Mouse (Mus musculus) MEL (cell line): Measurements from ENCODE around the gene Ctcf. TPM values are rescaled to one million over a fixed set of nuclear protein-coding genes. Genes with fewer than 3 reads are reported as not detected.

Experiments used
- DNase-seq: peaks from one replicate; pipeline ENCODE4 v3.0.0; 2011; ENCODE audit warnings: low read depth, low spot score
- H3K27ac ChIP-seq: 2 replicates; pipeline ENCODE4 v1.5.1; 2012; ENCODE audit warnings: low read depth, mild to moderate bottlenecking, control low read depth, low read length, moderate library complexity; ENCODE audit not compliant: control insufficient read depth
- H3K27me3 ChIP-seq, 2 experiments: fragments of 150-350 bp in 1 of 2; sonication (generic) in 1 of 2; 2 replicates each; pipeline ENCODE4 v1.6.1; 2012; ENCODE audit warnings: low read length in 2 of 2, mild to moderate bottlenecking in 2 of 2, improper control_type of control experiment in 1 of 2, moderate library complexity in 1 of 2; ENCODE audit not compliant: insufficient read depth in 2 of 2, control insufficient read depth in 1 of 2
- H3K36me3 ChIP-seq, 2 experiments: 2 replicates each; pipeline ENCODE4 v1.6.1; 2012 to 2014; ENCODE audit warnings: low read length in 2 of 2, improper control_type of control experiment in 1 of 2, inconsistent platforms in 1 of 2, mild to moderate bottlenecking in 1 of 2; ENCODE audit not compliant: insufficient read depth in 2 of 2, control insufficient read depth in 1 of 2
- H3K4me1 ChIP-seq, 2 experiments: fragments of 150-350 bp in 1 of 2; sonication (generic) in 1 of 2; 2 replicates each; pipeline ENCODE4 v1.6.1; 2012; ENCODE audit warnings: low read length in 2 of 2, improper control_type of control experiment in 1 of 2, mild to moderate bottlenecking in 1 of 2; ENCODE audit not compliant: insufficient read depth in 2 of 2, control insufficient read depth in 1 of 2
- H3K4me3 ChIP-seq, 2 experiments: fragments of 150-350 bp in 1 of 2; sonication (generic) in 1 of 2; 2 replicates each; pipeline ENCODE4 v1.5.1; 2012; ENCODE audit warnings: low read depth in 2 of 2, low read length in 2 of 2, mild to moderate bottlenecking in 2 of 2, moderate library complexity in 2 of 2, control low read depth in 1 of 2, improper control_type of control experiment in 1 of 2; ENCODE audit not compliant: control insufficient read depth in 1 of 2, insufficient read depth in 1 of 2
- H3K79me2 ChIP-seq: 2 replicates; pipeline ENCODE4 v1.6.1; 2012; ENCODE audit warnings: mild to moderate bottlenecking, low read length, moderate library complexity; ENCODE audit not compliant: control insufficient read depth, poor library complexity, insufficient read depth
- H3K9ac ChIP-seq: 2 replicates; pipeline ENCODE4 v1.6.1; 2012; ENCODE audit warnings: low read depth, mild to moderate bottlenecking, control low read depth, low read length, moderate library complexity; ENCODE audit not compliant: control insufficient read depth, poor library complexity, severe bottlenecking
- H3K9me3 ChIP-seq: fragments of 150-350 bp; sonication (generic); replicated peaks from 2 replicates; pipeline ENCODE4 v1.6.1; 2012; ENCODE audit warnings: mild to moderate bottlenecking, low read length, improper control_type of control experiment, moderate library complexity; ENCODE audit not compliant: insufficient read depth
- CHD1 ChIP-seq: IDR thresholded peaks from 2 replicates; pipeline ENCODE4 v1.6.1; 2012; ENCODE audit warnings: low read depth, mild to moderate bottlenecking, inconsistent platforms, low read length, improper control_type of control experiment
- E2F4 ChIP-seq: IDR thresholded peaks from 2 replicates; pipeline ENCODE4 v1.6.1; 2011; ENCODE audit warnings: low read depth, low read length, improper control_type of control experiment, borderline replicate concordance
- GABPA ChIP-seq: IDR thresholded peaks from 2 replicates; pipeline ENCODE4 v1.6.1; 2012; ENCODE audit warnings: low read depth, mild to moderate bottlenecking, inconsistent platforms, low read length, improper control_type of control experiment, moderate library complexity
- GATA1 ChIP-seq: IDR thresholded peaks from 2 replicates; pipeline ENCODE4 v1.6.1; 2011; ENCODE audit warnings: low read depth, low read length, improper control_type of control experiment
- JUND ChIP-seq: IDR thresholded peaks from 2 replicates; pipeline ENCODE4 v1.6.1; 2011; ENCODE audit warnings: low read depth, mild to moderate bottlenecking, improper control_type of control experiment, low read length
- MAFK ChIP-seq: IDR thresholded peaks from 2 replicates; pipeline ENCODE4 v1.6.1; 2011; ENCODE audit warnings: low read depth, mild to moderate bottlenecking, low read length, improper control_type of control experiment, borderline replicate concordance
- MEF2A ChIP-seq: IDR thresholded peaks from 2 replicates; pipeline ENCODE4 v1.6.1; 2014; ENCODE audit warnings: low read depth, mild to moderate bottlenecking, inconsistent platforms, low read length, improper control_type of control experiment; ENCODE audit not compliant: poor library complexity, insufficient replicate concordance, severe bottlenecking; ENCODE audit errors: extremely low read depth
- MYC ChIP-seq: IDR thresholded peaks from 2 replicates; pipeline ENCODE4 v1.6.1; 2011; ENCODE audit warnings: low read depth, mild to moderate bottlenecking, low read length, improper control_type of control experiment, moderate library complexity
- NELFE ChIP-seq: IDR thresholded peaks from 2 replicates; pipeline ENCODE4 v1.6.1; 2011; ENCODE audit warnings: low read depth, low read length, improper control_type of control experiment
- RCOR1 ChIP-seq: IDR thresholded peaks from 2 replicates; pipeline ENCODE4 v1.6.1; 2012; ENCODE audit warnings: low read depth, mild to moderate bottlenecking, inconsistent platforms, low read length, improper control_type of control experiment
- SIN3A ChIP-seq: IDR thresholded peaks from 2 replicates; pipeline ENCODE4 v1.6.1; 2012; ENCODE audit warnings: low read length, improper control_type of control experiment, inconsistent platforms
- SMC3 ChIP-seq: IDR thresholded peaks from 2 replicates; pipeline ENCODE4 v1.6.1; 2011; ENCODE audit warnings: low read depth, low read length, improper control_type of control experiment
- TAL1 ChIP-seq: IDR thresholded peaks from 2 replicates; pipeline ENCODE4 v1.6.1; 2012; ENCODE audit warnings: mild to moderate bottlenecking, inconsistent platforms, low read length, moderate library complexity, mixed read lengths
- USF1 ChIP-seq: IDR thresholded peaks from 2 replicates; pipeline ENCODE4 v1.6.1; 2014; ENCODE audit warnings: low read depth, mild to moderate bottlenecking, inconsistent platforms, low read length, improper control_type of control experiment, moderate library complexity
- USF2 ChIP-seq, 2 experiments: IDR thresholded peaks; 2 replicates each; pipeline ENCODE4 v1.6.1; 2011 to 2012; ENCODE audit warnings: improper control_type of control experiment in 2 of 2, low read length in 2 of 2, borderline replicate concordance in 1 of 2, inconsistent platforms in 1 of 2, low read depth in 1 of 2, mild to moderate bottlenecking in 1 of 2; ENCODE audit not compliant: insufficient read depth in 1 of 2
- ZKSCAN1 ChIP-seq: IDR thresholded peaks from 2 replicates; pipeline ENCODE4 v1.6.1; 2012; ENCODE audit warnings: low read depth, mild to moderate bottlenecking, inconsistent platforms, low read length, improper control_type of control experiment, moderate library complexity
- ZMIZ1 ChIP-seq: IDR thresholded peaks from 2 replicates; pipeline ENCODE4 v1.6.1; 2012; ENCODE audit warnings: low read depth, mild to moderate bottlenecking, inconsistent platforms, low read length, improper control_type of control experiment, moderate library complexity
- ZNF384 ChIP-seq: IDR thresholded peaks from 2 replicates; pipeline ENCODE4 v1.6.1; 2012; ENCODE audit warnings: low read depth, mild to moderate bottlenecking, inconsistent platforms, low read length, improper control_type of control experiment
- polyA plus RNA-seq, 2 experiments: library from polyadenylated mRNA; stranded (reverse) in 1 of 2; unstranded in 1 of 2; fragments of >175 nt in 1 of 2; fragments of >200 nt in 1 of 2; gene quantifications; 2 replicates each; pipeline versions ENCODE4 v1.2.1 to v1.2.4; 2012; ENCODE audit warnings: low replicate concordance in 2 of 2, low read depth in 1 of 2; ENCODE audit not compliant: insufficient read length in 2 of 2, insufficient read depth in 1 of 2, missing spikeins in 1 of 2
- total RNA-seq: library from RNA; depleted of rRNA; stranded (reverse); fragments of 300-350 nt; gene quantifications from 2 replicates; pipeline ENCODE4 v1.2.3, GENCODE M21; 2012

Ctcf gene
- total and polyA plus RNA-seq, 3 experiments, result 40.7 to 670 (median 87.1) TPM

GRCm38 (mm10) chr8:105698734-105699133, 62.4 kb downstream of the Ctcf start:
- H3K27ac ChIP-seq, result no peak overlapping the region
- no peaks in the 10 kb centered on the region for H3K27me3 ChIP-seq
- TF ChIP-seq GABPA, result no peak
- no peak for TF ChIP-seq ZNF384
- TF ChIP-seq MEF2A, result no peak
- peaks cover 3% of the 10 kb centered on the region; the same call in 1 of the 2 replicates for H3K79me2 ChIP-seq
- no peak overlapping the region for H3K9ac ChIP-seq
- DNase-seq, result no peak
- peaks cover 0 to 6% of the 10 kb centered on the region in 2 experiments; a peak in 3 of 4 replicates for H3K4me1 ChIP-seq
- H3K36me3 ChIP-seq, result no peaks in the 10 kb centered on the region; a peak in 3 of 4 replicates
- H3K4me3 ChIP-seq, result no peak overlapping the region
- no peaks in the 10 kb centered on the region for H3K9me3 ChIP-seq

- Histone ChIP-seq H3K36me3 (no peaks in the 10 kb centered on the region; a peak in 3 of 4 replicates), H3K9ac (peak overlapping the region; percentile 92)
Measured at GRCm38 (mm10) chr8:105699488-105700215, 63.3 kb downstream of the Ctcf start.

GRCm38 (mm10) chr8:105700566-105700965, 64.2 kb downstream of the Ctcf start:
- no peak; the same call in 1 of the 2 replicates for TF ChIP-seq SIN3A
- TF ChIP-seq USF2 (IDR thresholded peaks at IDR 0.05; ENCODE audit: borderline replicate concordance in 1 of 2, insufficient read depth in 1 of 2, low read depth in 1 of 2, low read length in 2 of 2), result no peak
- TF ChIP-seq SMC3, result peak; percentile 5; the same call in 1 of the 2 replicates
- TF ChIP-seq ZMIZ1, result no peak
- no peak for TF ChIP-seq MAFK
- TF ChIP-seq GABPA, result no peak
- no peak for TF ChIP-seq JUND
- TF ChIP-seq TAL1, result no peak
- Histone ChIP-seq H3K36me3 (no peaks in the 10 kb centered on the region; a peak in 2 of 4 replicates), H3K27me3 (no peaks in the 10 kb centered on the region), H3K4me1 (peaks cover 0 to 6% of the 10 kb centered on the region in 2 experiments; a peak in 3 of 4 replicates), H3K79me2 (peaks cover 3% of the 10 kb centered on the region; the same call in 1 of the 2 replicates), H3K4me3 (peak overlapping the region; percentile 80 to 95), H3K27ac (peak overlapping the region; percentile 95), H3K9me3 (no peaks in the 10 kb centered on the region), H3K9ac (peak overlapping the region; percentile 92)
- DNase-seq, result peak; percentile 81

More at GRCm38 (mm10) chr8:105699488-105700215, 63.3 kb downstream of the Ctcf start:
- TF ChIP-seq MEF2A, result no peak
- TF ChIP-seq ZMIZ1, result no peak
- no peak for TF ChIP-seq RCOR1
- TF ChIP-seq MYC, result no peak
- no peak for TF ChIP-seq JUND
- TF ChIP-seq E2F4, result no peak
- no peak for TF ChIP-seq GATA1
- no peak for TF ChIP-seq ZKSCAN1
- TF ChIP-seq USF1, result no peak
- no peak for TF ChIP-seq NELFE
- no peak for TF ChIP-seq CHD1
- no peak for TF ChIP-seq USF2 (IDR thresholded peaks at IDR 0.05; ENCODE audit: borderline replicate concordance in 1 of 2, insufficient read depth in 1 of 2, low read depth in 1 of 2, low read length in 2 of 2)
- no peaks in the 10 kb centered on the region for H3K27me3 ChIP-seq
- no peaks in the 10 kb centered on the region for H3K9me3 ChIP-seq
- no peak overlapping the region for H3K27ac ChIP-seq
- no peak overlapping the region; a peak in 1 of 4 replicates for H3K4me3 ChIP-seq
- H3K79me2 ChIP-seq, result peaks cover 3% of the 10 kb centered on the region; the same call in 1 of the 2 replicates
- H3K4me1 ChIP-seq, result peaks cover 0 to 6% of the 10 kb centered on the region in 2 experiments; a peak in 3 of 4 replicates
- no peak for DNase-seq
